Mouse (Mus musculus) thymus, postnatal 4 days (tissue): ENCODE measurements at regions not wholly inside any gene's neighbourhood (a gene's known extent, or its start where the extent isn't known, plus 50 kb on each side); places are given as distances from the start of the nearest gene placed in this dataset.

Experiments
- DNase-seq: peaks from one replicate; pipeline ENCODE4 v3.0.0; 2021

GRCm38 (mm10) chr12:6211266-6211665 lies 835.8 kb upstream of the Klhl29 start:
- no peak for DNase-seq

GRCm38 (mm10) chr12:6189232-6189631 lies 813.8 kb upstream of the Klhl29 start:
- no peak for DNase-seq

- DNase-seq: no peak
Observed at GRCm38 (mm10) chr12:6168795-6169194, 793.3 kb upstream of the Klhl29 start.

DNA sequence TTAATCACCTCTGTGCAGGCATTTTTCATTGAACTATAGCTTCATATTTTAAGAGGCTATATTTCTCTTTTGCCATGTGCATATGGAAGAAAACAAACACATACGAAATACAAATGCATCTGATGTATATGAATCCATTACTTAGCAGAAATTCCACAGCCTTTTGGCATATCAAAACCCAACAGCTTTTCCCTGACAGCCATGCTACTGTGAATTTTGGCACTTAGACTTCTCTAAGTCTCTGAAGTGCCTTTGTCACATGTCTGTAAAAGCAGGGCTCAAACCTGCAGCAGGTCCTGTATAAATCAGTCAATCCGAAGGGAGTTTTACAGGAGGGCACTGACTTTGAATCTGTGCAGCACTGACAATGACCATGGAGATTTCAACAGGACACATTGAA lies 778.8 kb upstream of the Klhl29 start:
- DNase-seq: no peak

- DNase-seq: no peak
Observed at GRCm38 (mm10) chr12:6151476-6151875, 776.0 kb upstream of the Klhl29 start.

DNA sequence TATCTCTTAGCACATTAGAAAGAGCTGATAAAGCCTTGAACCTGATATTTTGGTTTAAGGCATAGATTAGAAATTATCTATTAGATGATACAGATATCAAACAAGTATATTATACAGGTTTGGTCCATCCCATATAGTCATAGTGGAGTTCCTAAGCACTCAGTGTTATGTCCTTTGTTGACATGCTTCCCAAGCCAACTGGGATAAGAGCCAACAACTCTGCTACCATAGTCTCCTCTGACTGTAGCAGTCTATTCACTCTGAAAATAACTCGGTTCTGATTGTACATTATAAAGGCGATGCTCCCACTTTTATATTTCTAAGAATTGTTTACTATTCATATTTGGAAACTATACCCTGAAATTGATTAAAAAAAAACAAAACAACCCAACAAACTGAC lies 757.0 kb upstream of the Klhl29 start:
- DNase-seq: no peak

GRCm38 (mm10) chr12:6119557-6119956 lies 744.1 kb upstream of the Klhl29 start:
- no peak for DNase-seq

GRCm38 (mm10) chr12:6115254-6115653 lies 739.8 kb upstream of the Klhl29 start:
- no peak for DNase-seq

DNA sequence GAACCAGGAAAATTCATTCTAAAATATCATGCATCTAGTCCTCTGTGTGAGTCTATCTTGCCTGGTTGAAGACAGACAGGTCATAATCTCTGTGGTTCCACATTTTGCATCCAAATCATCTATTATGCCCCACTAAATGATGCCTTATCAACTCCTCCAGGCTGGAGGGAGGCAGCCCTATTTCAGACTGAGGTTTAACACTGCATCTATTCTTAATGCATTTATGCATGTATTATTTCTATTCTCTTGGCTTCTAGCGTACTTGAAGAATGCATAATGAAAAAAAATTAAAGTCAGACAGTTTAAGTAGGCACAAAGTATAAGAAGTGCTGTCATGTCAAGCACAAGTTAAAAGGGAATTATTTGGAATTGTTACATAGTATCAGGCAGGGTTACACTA lies 721.8 kb upstream of the Klhl29 start:
- no peak for DNase-seq

- no peak for DNase-seq
Observed at GRCm38 (mm10) chr12:6087627-6088350, 712.3 kb upstream of the Klhl29 start.

DNA sequence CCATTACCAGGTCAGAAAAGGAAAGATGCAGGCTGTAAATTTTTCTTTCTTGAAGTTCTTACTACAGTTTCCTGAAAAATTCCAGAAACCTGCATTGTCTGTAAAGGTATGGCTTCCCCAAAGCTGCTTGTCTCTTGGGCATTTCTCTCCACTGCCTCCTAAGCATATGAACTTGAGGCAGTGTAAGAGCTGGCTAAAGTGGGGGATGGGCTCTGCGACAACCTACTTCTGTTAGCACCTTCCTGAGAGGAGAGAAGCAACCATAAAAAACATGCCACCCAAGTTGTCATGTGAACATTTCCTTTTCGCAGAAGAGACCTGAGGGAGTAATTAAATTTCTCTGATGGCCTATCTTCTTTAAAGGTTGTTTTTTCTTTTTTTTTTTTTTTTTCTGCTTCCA lies 711.6 kb upstream of the Klhl29 start:
- no peak for DNase-seq

- DNase-seq: no peak
Observed at GRCm38 (mm10) chr12:6046866-6047689, 671.6 kb upstream of the Klhl29 start.

DNA sequence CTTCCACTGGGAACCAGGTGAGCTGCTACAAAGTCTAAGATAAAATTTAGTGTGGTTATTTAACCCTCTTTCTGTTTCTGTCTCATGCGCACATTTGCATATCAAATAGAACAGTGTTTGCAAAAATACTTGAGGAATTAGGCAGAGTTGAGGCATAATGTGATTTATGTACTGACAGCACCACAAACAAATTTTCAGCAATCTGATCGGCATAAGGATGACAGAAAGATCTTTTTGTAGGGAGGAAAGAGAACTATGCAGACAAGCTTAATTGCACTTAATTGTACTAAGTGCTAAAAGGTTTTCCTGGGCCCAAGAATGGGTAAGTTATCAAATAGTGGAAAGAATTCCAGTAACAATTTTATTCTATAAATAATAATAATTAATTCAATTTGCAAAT lies 670.6 kb upstream of the Klhl29 start:
- no peak for DNase-seq

- no peak for DNase-seq
Observed at GRCm38 (mm10) chr12:6042326-6042725, 666.8 kb upstream of the Klhl29 start.

DNA sequence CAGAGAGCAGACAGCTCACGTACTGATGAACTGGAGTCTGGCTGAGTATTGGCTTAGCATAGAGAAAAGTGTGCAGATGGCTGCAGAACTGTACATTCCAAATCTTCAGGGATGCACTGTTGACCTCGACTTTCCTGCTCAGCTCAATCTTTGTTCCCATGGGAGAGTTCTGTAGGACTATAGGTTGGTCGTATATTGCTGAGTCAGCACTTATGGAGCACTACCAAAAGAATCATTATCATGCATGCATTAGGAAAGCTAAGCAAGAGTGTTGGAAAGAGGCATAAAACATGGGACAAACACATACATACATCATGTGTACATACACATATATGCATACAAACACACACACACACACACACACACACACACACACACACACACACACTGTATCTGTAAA lies 648.6 kb upstream of the Klhl29 start:
- no peak for DNase-seq

GRCm38 (mm10) chr12:6022490-6022889 lies 647.0 kb upstream of the Klhl29 start:
- DNase-seq: no peak

GRCm38 (mm10) chr12:6000961-6001360 lies 625.5 kb upstream of the Klhl29 start:
- DNase-seq: no peak

DNA sequence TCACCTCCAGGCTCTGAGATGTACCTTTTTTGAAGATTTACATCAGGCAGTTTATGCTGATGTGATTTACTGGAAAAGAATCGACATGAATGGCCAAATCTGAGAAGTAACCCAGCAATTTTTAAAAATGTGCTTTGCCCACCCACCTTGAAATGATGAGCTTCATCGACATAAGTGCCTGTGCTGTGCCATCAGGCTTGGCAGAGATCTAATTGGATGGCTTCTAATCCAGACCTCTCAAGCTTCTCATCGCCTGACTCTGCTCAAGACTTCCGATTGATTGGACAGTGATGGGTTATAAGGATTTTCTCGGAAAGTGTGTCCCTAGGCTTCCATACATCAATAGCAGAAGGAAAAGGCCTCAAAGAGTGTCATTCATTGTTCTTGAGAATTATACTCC lies 621.9 kb upstream of the Klhl29 start:
- DNase-seq: no peak

DNA sequence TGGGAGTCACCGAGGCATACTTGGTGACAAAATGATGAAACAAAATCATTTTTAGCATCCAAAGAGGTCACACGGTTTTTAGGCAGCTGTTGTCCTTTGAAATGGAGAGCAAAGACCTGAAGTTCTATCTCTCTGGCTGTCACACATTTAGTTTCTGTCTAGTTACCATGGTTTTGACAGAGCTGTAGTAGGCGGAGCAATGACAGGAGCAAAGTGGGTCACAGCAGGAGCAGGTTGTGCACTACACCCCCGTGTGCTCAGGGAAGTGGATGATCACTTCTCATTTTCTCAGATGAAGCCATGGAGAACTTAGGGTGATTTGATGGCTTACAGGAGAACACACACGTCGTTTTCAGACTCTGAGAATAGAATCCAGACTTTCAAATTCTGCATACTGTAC lies 621.2 kb upstream of the Klhl29 start:
- DNase-seq: no peak

DNA sequence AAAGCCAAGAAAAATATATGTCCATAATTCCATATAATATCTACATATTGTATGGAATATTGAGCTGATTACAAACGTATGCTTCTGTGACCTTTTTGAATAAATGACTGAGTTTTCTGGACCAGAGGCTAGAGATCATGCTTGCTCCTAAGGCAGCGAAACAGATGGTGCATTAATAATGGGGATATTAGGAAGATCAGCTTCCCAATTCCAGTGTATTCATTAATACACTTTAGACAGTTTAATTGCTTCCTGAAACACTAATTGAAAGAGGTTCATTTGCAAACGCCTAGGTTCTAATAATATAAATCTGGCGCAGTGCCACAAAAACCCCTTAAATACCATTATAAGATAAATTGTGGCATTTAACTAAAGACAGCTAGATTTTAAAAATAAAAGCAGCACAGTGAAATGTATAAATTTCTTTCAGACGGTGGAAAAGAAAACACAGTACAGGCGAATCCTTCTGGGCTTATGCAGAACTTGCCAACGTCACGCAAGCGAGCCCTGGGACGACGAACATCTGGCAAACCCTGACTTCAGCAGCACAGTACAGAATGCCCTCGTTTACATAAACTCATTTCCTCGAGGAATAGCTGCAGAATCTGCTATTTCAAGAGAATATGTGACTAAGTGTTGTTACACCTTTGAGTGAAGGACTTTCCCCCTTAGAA lies 608.6 kb upstream of the Klhl29 start:
- DNase-seq: no peak

GRCm38 (mm10) chr12:5982096-5982495 lies 606.6 kb upstream of the Klhl29 start:
- DNase-seq: no peak

GRCm38 (mm10) chr12:5975926-5976325 lies 600.4 kb upstream of the Klhl29 start:
- DNase-seq: no peak

DNA sequence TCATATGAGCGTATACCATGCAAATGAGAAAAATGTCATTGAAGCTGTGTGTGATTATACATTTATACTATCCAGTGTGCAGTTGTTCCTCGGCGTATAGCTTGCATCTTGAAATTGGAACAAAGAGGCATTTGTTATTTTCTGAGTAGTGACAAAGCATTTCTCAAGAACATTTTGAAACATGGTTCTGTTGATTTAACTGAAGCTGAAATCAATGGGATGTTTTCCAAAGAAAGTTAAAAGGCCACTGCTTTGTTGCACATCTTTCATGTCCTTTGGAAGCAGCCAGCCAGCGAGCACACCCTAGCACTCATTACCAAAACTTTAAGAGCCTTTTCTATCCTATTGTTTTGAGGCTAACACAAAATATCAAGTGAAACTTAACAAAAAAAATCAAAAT lies 594.1 kb upstream of the Klhl29 start:
- no peak for DNase-seq

GRCm38 (mm10) chr12:5956141-5956540 lies 580.7 kb upstream of the Klhl29 start:
- DNase-seq: no peak
